Mouse (Mus musculus): ENCODE results near the gene Nfe2.

DNA sequence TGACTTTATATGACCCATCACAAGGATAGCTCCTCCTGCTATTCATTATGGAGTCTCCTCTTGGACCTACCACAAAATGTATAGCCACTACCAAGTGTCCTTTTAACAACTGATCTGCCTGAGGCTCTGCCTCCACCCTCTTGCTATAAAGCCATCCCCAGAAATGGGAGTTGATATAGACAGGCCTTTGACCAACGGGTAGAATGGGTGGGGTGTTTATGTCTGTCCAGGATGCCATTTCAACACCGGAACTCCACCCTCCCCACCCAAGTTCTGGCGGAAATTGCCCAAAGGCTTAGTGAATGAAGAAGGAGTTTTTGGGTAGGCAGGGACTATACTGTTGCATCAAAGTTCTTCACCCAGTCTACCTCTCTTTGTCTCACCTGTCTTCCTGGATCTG lies 5.5 kb downstream of the Nfe2 start:
- TF ChIP-seq CTCF (conservative IDR thresholded peaks at IDR 0.05; ENCODE audit: insufficient read depth, insufficient read length, low read depth, low read length) (no peak), POLR2A (IDR thresholded peaks at IDR 0.05; ENCODE audit: low read depth, low read length) (no peak)
